Mouse (Mus musculus): ENCODE measurements around the gene Mpzl3. TPM values are rescaled to one million over a fixed set of nuclear protein-coding genes. Genes with fewer than 3 reads are reported as not detected.

Mpzl3 gene
- total and polyA plus RNA-seq, 3 experiments: 3.1 to 5.3 (median 5.2) TPM

DNA sequence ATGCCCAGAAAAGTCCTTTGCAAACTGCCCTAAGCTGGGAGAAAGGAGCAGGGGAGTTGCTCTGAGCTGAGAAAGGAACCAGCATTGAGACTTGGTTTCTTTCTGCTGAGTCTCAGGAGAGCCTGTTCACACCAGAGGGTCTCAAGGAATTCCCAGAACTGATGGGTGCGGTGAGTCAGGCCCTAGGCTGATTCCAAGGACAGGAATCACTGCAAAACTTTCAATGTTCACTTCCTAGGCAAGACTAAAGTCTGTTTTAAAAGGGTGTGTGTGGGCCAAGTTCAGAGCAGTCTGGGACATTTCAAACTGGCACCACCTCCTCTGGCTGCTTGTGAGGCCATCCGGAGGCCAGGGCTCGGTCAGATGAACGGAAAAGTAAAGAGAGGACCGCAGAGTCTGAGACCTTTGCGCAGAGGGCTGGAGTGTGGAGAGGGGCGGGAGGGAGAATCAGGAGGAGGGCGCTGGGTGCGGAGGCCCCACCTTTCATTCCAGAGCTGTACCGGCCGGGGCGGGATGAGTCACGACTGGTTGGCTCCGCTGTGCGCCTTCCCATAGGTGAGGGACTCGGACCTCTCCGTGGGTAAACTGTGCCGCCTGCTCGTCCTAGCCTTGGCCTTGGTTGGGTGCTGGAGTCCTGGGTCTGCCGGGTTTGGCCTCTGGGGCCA is 12.8 kb upstream of the Mpzl3 start:
- Histone ChIP-seq H3K4me1 (ENCODE audit: control insufficient read depth in 1 of 2, insufficient read depth in 2 of 2) (peaks cover 35 to 62% of the 10 kb centered on the region in 2 experiments), H3K4me3 (replicated peaks in 1 of 3; ENCODE audit: low read depth in 2 of 3, low read length in 2 of 3, poor library complexity in 1 of 3) (no peak overlapping the region), H3K9me3 (replicated peaks; ENCODE audit: low read length) (no peaks in the 10 kb centered on the region), H3K79me2 (replicated peaks; ENCODE audit: control insufficient read depth, extremely low read depth, insufficient read depth, poor library complexity, severe bottlenecking) (no peaks in the 10 kb centered on the region), H3K4me2 (ENCODE audit: insufficient read depth, low read depth, poor library complexity, severe bottlenecking) (no peak overlapping the region), H3K36me3 (replicated peaks in 1 of 2; ENCODE audit: control insufficient read depth in 1 of 2, insufficient read depth in 1 of 2, low read length in 1 of 2) (no peaks in the 10 kb centered on the region), H3K27ac (ENCODE audit: insufficient read depth, low read depth) (no peak overlapping the region), H3K9ac (ENCODE audit: insufficient read depth, low read depth) (no peak overlapping the region), H3K27me3 (replicated peaks) (no peaks in the 10 kb centered on the region)
- in situ Hi-C loops (cut with MboI; ENCODE audit: low pct_ligation_motif_present, low pct_unique_long_range_greater_than_20kb, low sequenced_read_pairs): no loop called here
- dilution Hi-C loops (cut with MboI; ENCODE audit: extremely low pct_ligation_motif_present, extremely low pct_unique_long_range_greater_than_20kb, low sequenced_read_pairs): no loop called here
- DNase-seq (ENCODE audit: extremely low read depth): no peak
- TF ChIP-seq MXI1 (IDR thresholded peaks at IDR 0.05; ENCODE audit: low read depth, low read length) (no peak), NRF1 (IDR thresholded peaks at IDR 0.05; ENCODE audit: low read depth, low read length) (no peak), ZNF384 (IDR thresholded peaks at IDR 0.05; ENCODE audit: low read depth, low read length) (no peak), HCFC1 (IDR thresholded peaks at IDR 0.05; ENCODE audit: low read depth, low read length) (no peak), MAZ (IDR thresholded peaks at IDR 0.05; ENCODE audit: low read depth, low read length) (no peak)

DNA sequence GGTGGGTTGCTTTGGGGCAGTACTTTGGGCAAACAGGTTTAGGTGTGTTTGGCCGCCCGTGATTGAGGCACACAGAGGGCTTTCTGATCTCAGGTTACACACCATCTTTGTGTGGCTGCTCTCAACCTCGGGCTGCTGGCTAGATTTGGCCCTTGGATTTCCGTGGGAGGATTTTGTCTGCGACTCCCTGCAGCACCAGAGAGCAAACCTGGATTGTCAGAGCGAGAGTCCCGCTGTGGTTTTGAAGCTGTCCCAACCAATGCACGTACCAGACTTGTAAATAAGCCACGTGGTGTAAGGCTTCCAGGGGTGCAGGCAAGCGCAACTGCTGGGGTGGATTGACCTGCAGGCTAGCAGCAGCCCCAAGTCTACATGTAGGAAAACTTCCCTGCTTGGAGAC is 12.0 kb upstream of the Mpzl3 start:
- Histone ChIP-seq H3K4me3 (replicated peaks in 1 of 3; ENCODE audit: low read depth in 2 of 3, low read length in 2 of 3, poor library complexity in 1 of 3) (no peak overlapping the region), H3K27me3 (replicated peaks) (no peaks in the 10 kb centered on the region), H3K36me3 (replicated peaks in 1 of 2; ENCODE audit: control insufficient read depth in 1 of 2, insufficient read depth in 1 of 2, low read length in 1 of 2) (no peaks in the 10 kb centered on the region), H3K9me3 (replicated peaks; ENCODE audit: low read length) (no peaks in the 10 kb centered on the region), H3K9ac (ENCODE audit: insufficient read depth, low read depth) (no peak overlapping the region), H3K4me2 (ENCODE audit: insufficient read depth, low read depth, poor library complexity, severe bottlenecking) (peak overlapping the region; percentile 17; the same call in 1 of the 2 replicates), H3K79me2 (replicated peaks; ENCODE audit: control insufficient read depth, extremely low read depth, insufficient read depth, poor library complexity, severe bottlenecking) (no peaks in the 10 kb centered on the region), H3K27ac (ENCODE audit: insufficient read depth, low read depth) (no peak overlapping the region), H3K4me1 (ENCODE audit: control insufficient read depth in 1 of 2, insufficient read depth in 2 of 2) (peaks cover 30 to 55% of the 10 kb centered on the region in 2 experiments)
- no peak for DNase-seq (ENCODE audit: extremely low read depth)
- in situ Hi-C loops (cut with MboI; ENCODE audit: low pct_ligation_motif_present, low pct_unique_long_range_greater_than_20kb, low sequenced_read_pairs): no loop called here
- TF ChIP-seq BHLHE40 (IDR thresholded peaks at IDR 0.05; ENCODE audit: low read depth, low read length) (peak; percentile 43; the same call in 1 of the 2 replicates), USF2 (conservative IDR thresholded peaks at IDR 0.05; ENCODE audit: low read depth, low read length) (peak; percentile 50), MAX (IDR thresholded peaks at IDR 0.05; ENCODE audit: low read length) (peak; percentile 83), MYC (IDR thresholded peaks at IDR 0.05; ENCODE audit: low read depth, low read length) (peak; percentile 69; the same call in 1 of the 2 replicates), POLR2A (IDR thresholded peaks at IDR 0.05; ENCODE audit: low read depth, low read length) (no peak), USF1 (IDR thresholded peaks at IDR 0.05; ENCODE audit: low read depth, low read length) (peak; percentile 61)
- dilution Hi-C loops (cut with MboI; ENCODE audit: extremely low pct_ligation_motif_present, extremely low pct_unique_long_range_greater_than_20kb, low sequenced_read_pairs): no loop called here

DNA sequence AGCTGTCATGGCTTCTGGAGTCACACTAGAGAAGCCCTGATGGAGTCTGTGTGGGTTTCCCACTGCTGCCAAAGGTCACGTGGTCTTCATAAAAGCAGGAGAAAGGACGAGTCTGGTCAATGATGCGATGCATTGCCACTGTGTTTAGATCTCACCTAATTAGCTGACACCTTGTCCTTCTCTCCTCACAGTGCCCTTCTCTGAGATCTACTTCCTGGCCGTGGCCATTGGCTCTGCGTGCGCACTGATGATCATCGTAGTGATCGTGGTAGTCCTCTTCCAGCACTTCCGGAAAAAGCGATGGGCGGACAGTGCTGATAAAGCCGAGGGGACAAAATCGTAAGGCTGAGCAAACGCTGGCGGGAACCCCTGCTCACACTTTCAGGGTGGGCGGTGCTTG is 8.0 kb upstream of the Mpzl3 start:
- Histone ChIP-seq H3K9me3 (replicated peaks; ENCODE audit: low read length) (no peaks in the 10 kb centered on the region), H3K79me2 (replicated peaks; ENCODE audit: control insufficient read depth, extremely low read depth, insufficient read depth, poor library complexity, severe bottlenecking) (no peaks in the 10 kb centered on the region), H3K36me3 (replicated peaks in 1 of 2; ENCODE audit: control insufficient read depth in 1 of 2, insufficient read depth in 1 of 2, low read length in 1 of 2) (no peaks in the 10 kb centered on the region), H3K4me3 (replicated peaks in 1 of 3; ENCODE audit: low read depth in 2 of 3, low read length in 2 of 3, poor library complexity in 1 of 3) (no peak overlapping the region), H3K4me2 (ENCODE audit: insufficient read depth, low read depth, poor library complexity, severe bottlenecking) (no peak overlapping the region), H3K27me3 (replicated peaks) (no peaks in the 10 kb centered on the region), H3K27ac (ENCODE audit: insufficient read depth, low read depth) (no peak overlapping the region), H3K4me1 (ENCODE audit: control insufficient read depth in 1 of 2, insufficient read depth in 2 of 2) (peaks cover 16 to 28% of the 10 kb centered on the region in 2 experiments), H3K9ac (ENCODE audit: insufficient read depth, low read depth) (no peak overlapping the region)
- in situ Hi-C loops (cut with MboI; ENCODE audit: low pct_ligation_motif_present, low pct_unique_long_range_greater_than_20kb, low sequenced_read_pairs) (no loop called here), dilution Hi-C loops (cut with MboI; ENCODE audit: extremely low pct_ligation_motif_present, extremely low pct_unique_long_range_greater_than_20kb, low sequenced_read_pairs) (no loop called here)
- DNase-seq (ENCODE audit: extremely low read depth): no peak
- no peak for TF ChIP-seq MYC (IDR thresholded peaks at IDR 0.05; ENCODE audit: low read depth, low read length)
- no peak for TF ChIP-seq CTCF (conservative IDR thresholded peaks at IDR 0.05 in 1 of 2, IDR thresholded peaks at IDR 0.05 in 1 of 2; ENCODE audit: low read depth in 2 of 2, low read length in 2 of 2)
- TF ChIP-seq UBTF (IDR thresholded peaks at IDR 0.05; ENCODE audit: low read depth, low read length): no peak
- no peak for TF ChIP-seq NRF1 (IDR thresholded peaks at IDR 0.05; ENCODE audit: low read depth, low read length)
- TF ChIP-seq ELF1 (IDR thresholded peaks at IDR 0.05; ENCODE audit: low read depth, low read length): no peak
- TF ChIP-seq E2F4 (IDR thresholded peaks at IDR 0.05; ENCODE audit: insufficient replicate concordance, low read depth, low read length): no peak
- TF ChIP-seq ZNF384 (IDR thresholded peaks at IDR 0.05; ENCODE audit: low read depth, low read length): no peak

Data from CH12.LX (cell line).